Comparison of ENCODE assay signal across 18 mouse cellular contexts in genomic region chr5:33239111-33239714, GRCm38 (mm10). TPM values are rescaled to one million over a fixed set of nuclear protein-coding genes. Genes with fewer than 3 reads are reported as not detected.
DNase-seq lines count a peak whose midpoint lies in the region; ATAC-seq lines count a peak whose summit lies in the region.
"Had no signal": no experiment of that assay in that cellular context is flagged by ENCODE, and none has a peak within 500 bp of the region (broad histone marks: within the 10 kb centered on the region; RNA-seq: fewer than 3 reads in every experiment).

No protein-coding gene starts in this region.

- no peak overlapping the region for H3K4me3 ChIP-seq in embryonic facial prominence, embryonic 13.5 days
- no peak overlapping the region for H3K4me3 ChIP-seq in embryonic facial prominence, embryonic 10.5 days
- no peak overlapping the region for H3K4me3 ChIP-seq in heart, embryonic 15.5 days
- no peak overlapping the region for H3K4me3 ChIP-seq in limb, embryonic 15.5 days
- no peak overlapping the region for H3K4me3 ChIP-seq in midbrain, embryonic 11.5 days (ENCODE audit: low read depth, low read length)
- H3K4me3 ChIP-seq: embryonic facial prominence, embryonic 12.5 days; midbrain, embryonic 12.5 days had no signal

- no peaks in the 10 kb centered on the region for H3K9me3 ChIP-seq in embryonic facial prominence, embryonic 13.5 days
- H3K9me3 ChIP-seq in embryonic facial prominence, embryonic 10.5 days, result no peaks in the 10 kb centered on the region
- no peaks in the 10 kb centered on the region for H3K9me3 ChIP-seq in heart, embryonic 15.5 days (replicated peaks)
- no peaks in the 10 kb centered on the region for H3K9me3 ChIP-seq in limb, embryonic 15.5 days
- H3K9me3 ChIP-seq in midbrain, embryonic 11.5 days (ENCODE audit: control insufficient read depth, low read length), result no peaks in the 10 kb centered on the region
- H3K9me3 ChIP-seq: embryonic facial prominence, embryonic 12.5 days; midbrain, embryonic 12.5 days had no signal

- H3K27me3 ChIP-seq in embryonic facial prominence, embryonic 13.5 days, result no peaks in the 10 kb centered on the region
- H3K27me3 ChIP-seq in embryonic facial prominence, embryonic 10.5 days (replicated peaks; ENCODE audit: low read depth, poor library complexity, severe bottlenecking), result no peaks in the 10 kb centered on the region
- no peaks in the 10 kb centered on the region for H3K27me3 ChIP-seq in heart, embryonic 15.5 days
- no peaks in the 10 kb centered on the region for H3K27me3 ChIP-seq in limb, embryonic 15.5 days
- no peaks in the 10 kb centered on the region for H3K27me3 ChIP-seq in midbrain, embryonic 11.5 days (ENCODE audit: control insufficient read depth, insufficient read depth, low read length)
- H3K27me3 ChIP-seq: embryonic facial prominence, embryonic 12.5 days; midbrain, embryonic 12.5 days had no signal

- 73% methylated on average over 3 of the region's 3 CpGs for WGBS in embryonic facial prominence, embryonic 13.5 days
- WGBS in embryonic facial prominence, embryonic 10.5 days, result 82% methylated on average over 3 of the region's 3 CpGs
- WGBS in heart, embryonic 15.5 days, result 70% methylated on average over 3 of the region's 3 CpGs
- WGBS in limb, embryonic 15.5 days, result 43% methylated on average over 3 of the region's 3 CpGs
- 79% methylated on average over 3 of the region's 3 CpGs for WGBS in midbrain, embryonic 11.5 days

- ATAC-seq in embryonic facial prominence, embryonic 13.5 days (ENCODE audit: insufficient number of reproducible peaks, insufficient read depth, low FRiP score, low TSS enrichment, low read depth), result no peak
- ATAC-seq in heart, embryonic 15.5 days (replicated peaks; ENCODE audit: insufficient number of reproducible peaks, insufficient read depth, low FRiP score, low read depth), result no peak
- peak; percentile 86 for ATAC-seq in limb, embryonic 15.5 days (ENCODE audit: insufficient number of reproducible peaks, low FRiP score, low TSS enrichment, low read depth)
- no peak for ATAC-seq in midbrain, embryonic 11.5 days (ENCODE audit: low FRiP score)
- no peak for ATAC-seq in CD4-positive, CD25-positive, alpha-beta regulatory T cell, adult 4 months
- ATAC-seq: inflammation-experienced regulatory T-cells, adult 6 months; liver, postnatal 0 days had no signal

- no peak overlapping the region for H3K4me2 ChIP-seq in embryonic facial prominence, embryonic 13.5 days
- H3K4me2 ChIP-seq in heart, embryonic 15.5 days, result no peak overlapping the region
- H3K4me2 ChIP-seq in limb, embryonic 15.5 days, result no peak overlapping the region
- H3K4me2 ChIP-seq in midbrain, embryonic 11.5 days, result no peak overlapping the region
- H3K4me2 ChIP-seq: embryonic facial prominence, embryonic 12.5 days; midbrain, embryonic 12.5 days had no signal

- DNase-seq in embryonic facial prominence, embryonic 10.5 days (ENCODE audit: low spot score), result no peak
- DNase-seq in heart, postnatal 4 days, result no peak
- peak; percentile 74 for DNase-seq in NIH3T3 (ENCODE audit: low read depth)
- no peak for DNase-seq in midbrain, embryonic 11.5 days (ENCODE audit: low spot score, missing footprints)
- DNase-seq: adrenal gland, postnatal 10 days; cerebellum, postnatal 14 days; kidney, postnatal 4 days; left cerebral cortex, postnatal 4 days; liver, postnatal 0 days; lung, postnatal 36 days; thymus, postnatal 36 days had no signal

- H3K36me3 ChIP-seq in embryonic facial prominence, embryonic 13.5 days, result peaks cover 24% of the 10 kb centered on the region
- peaks cover 32% of the 10 kb centered on the region for H3K36me3 ChIP-seq in embryonic facial prominence, embryonic 10.5 days (replicated peaks)
- no peaks in the 10 kb centered on the region for H3K36me3 ChIP-seq in heart, embryonic 15.5 days
- 0 out of 2 replicates have a peak, but pooled peaks cover 4% of the 10 kb centered on the region for H3K36me3 ChIP-seq in limb, embryonic 15.5 days
- no peaks in the 10 kb centered on the region for H3K36me3 ChIP-seq in midbrain, embryonic 11.5 days (ENCODE audit: control insufficient read depth, insufficient read depth, low read length)

- H3K9ac ChIP-seq in embryonic facial prominence, embryonic 13.5 days, result no peak overlapping the region
- H3K9ac ChIP-seq in heart, embryonic 15.5 days, result no peak overlapping the region
- H3K9ac ChIP-seq in limb, embryonic 15.5 days, result no peak overlapping the region
- H3K9ac ChIP-seq in midbrain, embryonic 11.5 days (ENCODE audit: low read length), result no peak overlapping the region
- H3K9ac ChIP-seq: embryonic facial prominence, embryonic 12.5 days; liver, postnatal 0 days; midbrain, embryonic 12.5 days had no signal

- H3K4me1 ChIP-seq in embryonic facial prominence, embryonic 13.5 days, result peaks cover 20% of the 10 kb centered on the region
- peaks cover 13% of the 10 kb centered on the region for H3K4me1 ChIP-seq in embryonic facial prominence, embryonic 10.5 days
- H3K4me1 ChIP-seq in heart, embryonic 15.5 days (replicated peaks), result peaks cover 41% of the 10 kb centered on the region
- H3K4me1 ChIP-seq in limb, embryonic 15.5 days, result peaks cover 43% of the 10 kb centered on the region
- H3K4me1 ChIP-seq in midbrain, embryonic 11.5 days (ENCODE audit: control insufficient read depth, insufficient read depth, low read length), result no peaks in the 10 kb centered on the region
- H3K4me1 ChIP-seq: midbrain, embryonic 12.5 days had no signal

- H3K27ac ChIP-seq in embryonic facial prominence, embryonic 13.5 days, result peak overlapping the region; percentile 35
- no peak overlapping the region for H3K27ac ChIP-seq in embryonic facial prominence, embryonic 10.5 days (replicated peaks)
- peak overlapping the region; percentile 57 for H3K27ac ChIP-seq in heart, embryonic 15.5 days
- peak overlapping the region; percentile 79 for H3K27ac ChIP-seq in limb, embryonic 15.5 days
- no peak overlapping the region for H3K27ac ChIP-seq in midbrain, embryonic 11.5 days (ENCODE audit: low read depth, low read length)
- H3K27ac ChIP-seq: embryonic facial prominence, embryonic 12.5 days had no signal

RNA-seq across cellular contexts. Expression of gene Spon2, which starts 21.0 kb away (rescaled TPM):
- polyA plus RNA-seq in embryonic facial prominence, embryonic 13.5 days (2015; fragmentation: Nextera tagmentation; extraction: Ambion mirVana), result 4.9 and 6.2 TPM in 2 replicates
- polyA plus RNA-seq in embryonic facial prominence, embryonic 10.5 days (2016; fragmentation: Nextera tagmentation; extraction: Ambion mirVana), result 3.5 and 3.6 TPM in 2 replicates
- polyA plus RNA-seq in heart, embryonic 15.5 days (2015; fragmentation: Nextera tagmentation; extraction: Ambion mirVana), result 59.7 and 67.2 TPM in 2 replicates
- 10 to 100 TPM; 56.8 to 62.9 TPM for total RNA-seq in heart, postnatal 4 days (2021)
- 37.3 and 43.8 TPM in 2 replicates for polyA plus RNA-seq in limb, embryonic 15.5 days (2015; fragmentation: Nextera tagmentation; extraction: Ambion mirVana)
- 2.0 and 3.5 TPM in 2 replicates for polyA plus RNA-seq in midbrain, embryonic 11.5 days (2014; fragmentation: Nextera tagmentation; extraction: Ambion mirVana)
- polyA plus RNA-seq in CD4-positive, CD25-positive, alpha-beta regulatory T cell, adult 4 months (2017; shearing (Covaris generic)), result not detected
- polyA plus RNA-seq: inflammation-experienced regulatory T-cells, adult 6 months had no signal

RNA-seq across cellular contexts. Expression of gene Ctbp1, which starts 35.6 kb away (rescaled TPM):
- polyA plus RNA-seq in embryonic facial prominence, embryonic 13.5 days (2015; fragmentation: Nextera tagmentation; extraction: Ambion mirVana), result 326 and 350 TPM in 2 replicates
- polyA plus RNA-seq in embryonic facial prominence, embryonic 10.5 days (2016; fragmentation: Nextera tagmentation; extraction: Ambion mirVana), result 419 and 420 TPM in 2 replicates
- polyA plus RNA-seq in heart, embryonic 15.5 days (2015; fragmentation: Nextera tagmentation; extraction: Ambion mirVana), result 190 and 256 TPM in 2 replicates
- total RNA-seq in heart, postnatal 4 days (2021), result 100 to 1,000 TPM; 264 to 274 TPM
- 295 and 316 TPM in 2 replicates for polyA plus RNA-seq in limb, embryonic 15.5 days (2015; fragmentation: Nextera tagmentation; extraction: Ambion mirVana)
- polyA plus RNA-seq in midbrain, embryonic 11.5 days (2014; fragmentation: Nextera tagmentation; extraction: Ambion mirVana), result 487 and 546 TPM in 2 replicates
- 10 to 100 TPM; 13.8 to 30.4 TPM for polyA plus RNA-seq in CD4-positive, CD25-positive, alpha-beta regulatory T cell, adult 4 months (2017; shearing (Covaris generic))

Comparison
In these comparisons a context has a peak if more than half of its experiments do, and no peak if none do; other contexts are left out.
1. H3K27ac ChIP-seq: peak in embryonic facial prominence, embryonic 13.5 days (single experiment), heart, embryonic 15.5 days (single experiment) and limb, embryonic 15.5 days (single experiment); none in embryonic facial prominence, embryonic 10.5 days (single experiment) and midbrain, embryonic 11.5 days (single experiment).